Mouse (Mus musculus) hindbrain, embryonic 11.5 days (tissue): ENCODE results near the gene Aunip. TPM values are rescaled to one million over a fixed set of nuclear protein-coding genes. Genes with fewer than 3 reads are reported as not detected.

Source experiments
- ATAC-seq: fragments of 200-750 bp; cut with Nextera tagmentation; 2 replicates; pipeline ENCODE4 v1.8.0; 2017; ENCODE audit warnings: mild to moderate bottlenecking, moderate TSS enrichment, moderate library complexity; ENCODE audit not compliant: low FRiP score
- DNase-seq: peaks from one replicate; pipeline ENCODE4 v3.0.0-alpha.2; 2015; ENCODE audit warnings: low spot score
- H3K27ac ChIP-seq: fragments of 300-500 bp; sonication (generic); 2 replicates; pipeline ENCODE4 v1.5.1; 2014; ENCODE audit warnings: mild to moderate bottlenecking, low read depth, low read length
- H3K27me3 ChIP-seq: fragments of 300-500 bp; sonication (generic); 2 replicates; pipeline ENCODE4 v1.6.1; 2014; ENCODE audit warnings: mild to moderate bottlenecking, low read length, moderate library complexity, mixed read lengths; ENCODE audit not compliant: control insufficient read depth, insufficient read depth
- H3K36me3 ChIP-seq: fragments of 300-500 bp; sonication (generic); 2 replicates; pipeline ENCODE4 v1.6.1; 2014; ENCODE audit warnings: mild to moderate bottlenecking, low read length, moderate library complexity, mixed read lengths; ENCODE audit not compliant: control insufficient read depth, insufficient read depth
- H3K4me1 ChIP-seq: fragments of 300-500 bp; sonication (generic); replicated peaks from 2 replicates; pipeline ENCODE4 v1.6.1; 2014; ENCODE audit warnings: low read length, mixed read lengths; ENCODE audit not compliant: control insufficient read depth, insufficient read depth
- H3K4me2 ChIP-seq: fragments of 300-500 bp; sonication (generic); replicated peaks from 2 replicates; pipeline ENCODE4 v1.6.1; 2014; ENCODE audit warnings: mild to moderate bottlenecking, low read depth, low read length
- H3K4me3 ChIP-seq: fragments of 300-500 bp; sonication (generic); 2 replicates; pipeline ENCODE4 v1.5.1; 2014; ENCODE audit warnings: low read depth, low read length
- H3K9ac ChIP-seq: fragments of 300-500 bp; sonication (generic); 2 replicates; pipeline ENCODE4 v1.6.1; 2014; ENCODE audit warnings: low read depth, low read length
- H3K9me3 ChIP-seq: fragments of 300-500 bp; sonication (generic); 2 replicates; pipeline ENCODE4 v1.6.1; 2016; ENCODE audit warnings: low read length; ENCODE audit not compliant: control insufficient read depth
- WGBS: fragments of 180-500 bp; shearing (Covaris S2); extraction: QIAGEN DNeasy Blood & Tissue Kit; methylation state at CpG from one replicate; pipeline ENCODE4 v1.1.7; 2014; 5-methylcytosine and 5-hydroxymethylcytosine counted together
- polyA plus RNA-seq: library from polyadenylated mRNA; unstranded; fragments of >200 nt; fragmentation: Nextera tagmentation; extraction: Ambion mirVana; gene quantifications from 2 replicates; pipeline ENCODE4 v1.2.1, GENCODE M21; 2014

Gene Aunip
- polyA plus RNA-seq, 1 experiment from 2014 or later: 4.4 TPM

DNA sequence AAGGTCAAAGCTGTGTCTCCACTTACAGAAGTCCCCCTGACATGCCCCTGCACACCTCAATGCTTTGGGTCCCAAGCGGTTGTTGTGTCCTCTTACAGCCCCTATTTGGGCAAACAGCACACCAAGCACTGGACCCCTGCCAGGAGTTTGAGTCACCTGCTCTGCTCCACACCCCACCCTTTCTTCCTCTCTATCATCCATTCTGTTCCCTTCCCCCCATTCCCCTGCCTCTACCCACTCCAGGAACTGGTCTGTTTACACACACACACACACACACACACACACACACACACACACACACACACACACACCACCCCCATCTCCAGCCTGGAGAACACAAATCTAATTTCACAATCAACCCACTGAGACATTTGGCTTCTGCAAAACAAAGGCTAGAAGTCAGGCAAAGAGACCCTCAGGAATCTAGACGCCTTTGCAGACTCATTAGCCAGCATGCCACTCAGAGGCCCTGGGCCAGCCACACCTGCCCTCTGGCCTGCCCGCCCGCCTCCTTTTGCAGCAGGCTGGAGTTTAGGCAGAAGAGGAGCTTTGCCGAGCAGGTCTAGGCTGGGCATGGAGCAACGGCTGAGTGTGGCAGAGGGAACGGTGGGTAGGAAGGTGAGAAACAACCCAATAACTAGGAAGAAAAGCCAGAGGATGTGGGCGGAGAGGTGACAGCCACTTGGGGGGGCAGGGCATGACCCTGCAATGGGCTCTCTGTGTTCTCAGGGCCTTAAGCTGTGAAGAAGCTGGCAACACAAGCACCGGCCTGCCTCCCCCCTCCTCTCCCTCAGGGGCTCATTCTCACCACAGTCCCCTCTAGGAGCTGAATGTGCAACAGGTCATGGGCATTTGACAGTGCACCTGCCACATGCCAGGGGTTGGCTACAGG, 36.3 kb downstream of the Aunip start:
- H3K4me2 ChIP-seq: no peak overlapping the region
- no peaks in the 10 kb centered on the region for H3K27me3 ChIP-seq
- no peak overlapping the region for H3K27ac ChIP-seq
- H3K4me3 ChIP-seq: no peak overlapping the region
- H3K9ac ChIP-seq: no peak overlapping the region
- no peak for DNase-seq
- 69% methylated on average over 9 of the region's 9 CpGs for WGBS
- peaks cover 18% of the 10 kb centered on the region for H3K36me3 ChIP-seq
- ATAC-seq: no peak
- no peaks in the 10 kb centered on the region for H3K4me1 ChIP-seq
- no peaks in the 10 kb centered on the region for H3K9me3 ChIP-seq

DNA sequence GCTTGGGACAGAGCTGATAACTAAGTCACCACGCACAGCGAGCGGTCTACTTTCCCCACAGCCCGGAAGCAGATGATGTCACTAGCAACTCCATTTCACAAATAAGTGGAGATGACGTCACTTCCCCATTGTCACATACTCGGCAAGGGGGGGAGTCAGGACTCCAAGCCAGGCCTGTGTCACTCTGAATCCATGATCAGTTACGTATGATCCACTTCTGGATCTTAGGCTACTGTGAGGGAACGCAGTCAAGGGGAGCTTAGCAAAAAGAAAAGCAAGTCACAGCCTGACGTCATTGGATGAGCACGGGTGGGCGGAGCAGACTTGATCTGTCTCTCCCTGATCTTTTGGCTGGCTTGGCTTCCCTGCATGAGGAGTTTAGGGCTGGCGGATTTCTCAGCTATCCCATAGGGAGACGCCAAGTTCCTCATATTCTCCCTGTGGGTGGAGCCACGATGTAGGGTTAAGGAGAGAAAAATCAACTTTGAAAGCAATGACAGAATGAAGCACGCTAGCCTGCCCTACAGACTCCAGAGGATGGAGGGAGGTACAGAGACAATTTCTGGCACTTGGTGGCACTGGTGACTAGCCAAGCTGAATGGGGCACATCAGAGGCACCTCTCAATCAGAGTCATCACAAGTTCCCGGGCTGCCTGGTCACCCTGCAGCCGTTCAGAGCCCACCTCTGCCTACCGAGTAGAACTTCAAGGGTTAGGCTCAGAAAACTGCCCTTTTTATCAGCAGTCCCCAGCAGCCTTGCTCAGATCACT, 37.6 kb downstream of the Aunip start:
- no peak for DNase-seq
- no peak for ATAC-seq
- Histone ChIP-seq H3K36me3 (peaks cover 12% of the 10 kb centered on the region), H3K4me2 (no peak overlapping the region), H3K27me3 (no peaks in the 10 kb centered on the region), H3K27ac (no peak overlapping the region), H3K9ac (no peak overlapping the region; the same call in 1 of the 2 replicates), H3K4me1 (no peaks in the 10 kb centered on the region; the same call in 1 of the 2 replicates), H3K4me3 (no peak overlapping the region), H3K9me3 (no peaks in the 10 kb centered on the region)
- WGBS: 74% methylated on average over 18 of the region's 18 CpGs

DNA sequence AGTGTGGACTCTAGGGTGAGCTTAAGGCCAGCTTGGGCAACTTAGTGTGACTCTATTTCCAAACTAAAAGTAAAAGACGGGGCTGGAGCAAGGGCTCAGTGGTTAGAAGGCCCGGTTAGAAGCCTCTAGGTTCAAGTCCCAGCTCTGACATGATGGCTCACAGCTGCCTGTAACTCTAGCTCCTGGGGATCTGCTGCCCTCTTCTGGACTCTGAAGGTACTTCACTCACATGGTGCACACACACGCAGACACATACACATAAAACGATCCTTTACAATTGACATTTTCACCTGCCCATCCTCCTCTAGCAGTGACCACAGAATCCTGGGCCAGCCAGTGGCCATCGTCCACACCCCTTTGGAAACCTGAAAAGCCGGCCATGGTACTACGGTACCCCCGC, 39.1 kb downstream of the Aunip start:
- Histone ChIP-seq H3K9me3 (no peaks in the 10 kb centered on the region), H3K27me3 (no peaks in the 10 kb centered on the region), H3K27ac (no peak overlapping the region), H3K36me3 (peaks cover 12% of the 10 kb centered on the region), H3K9ac (no peak overlapping the region), H3K4me1 (no peaks in the 10 kb centered on the region; the same call in 1 of the 2 replicates), H3K4me3 (no peak overlapping the region), H3K4me2 (no peak overlapping the region)
- 99% methylated on average over 8 of the region's 8 CpGs for WGBS
- DNase-seq: no peak
- no peak for ATAC-seq

GRCm38 (mm10) chr4:134551494-134552316, 40.9 kb downstream of the Aunip start, which contains the start of gene Selenon:
Selenon (minus strand) TSS chr4:134552166.
- peak within 1 kb of the TSS; percentile 58 for H3K4me2 ChIP-seq
- ATAC-seq (peak; percentile 75), DNase-seq (peak; percentile 77)
- no peaks in the 10 kb centered on the region for H3K27me3 ChIP-seq
- H3K9me3 ChIP-seq: no peaks in the 10 kb centered on the region
- peak within 1 kb of the TSS; percentile 83 for H3K27ac ChIP-seq
- H3K4me1 ChIP-seq: no peaks in the 10 kb centered on the region; the same call in 1 of the 2 replicates
- WGBS: under 1% methylated on average over 45 of the region's 67 CpGs
- peak within 1 kb of the TSS; percentile 92 for H3K9ac ChIP-seq
- peaks cover 8% of the 10 kb centered on the region; the same call in 1 of the 2 replicates for H3K36me3 ChIP-seq
- H3K4me3 ChIP-seq: peak within 1 kb of the TSS; percentile 56

DNA sequence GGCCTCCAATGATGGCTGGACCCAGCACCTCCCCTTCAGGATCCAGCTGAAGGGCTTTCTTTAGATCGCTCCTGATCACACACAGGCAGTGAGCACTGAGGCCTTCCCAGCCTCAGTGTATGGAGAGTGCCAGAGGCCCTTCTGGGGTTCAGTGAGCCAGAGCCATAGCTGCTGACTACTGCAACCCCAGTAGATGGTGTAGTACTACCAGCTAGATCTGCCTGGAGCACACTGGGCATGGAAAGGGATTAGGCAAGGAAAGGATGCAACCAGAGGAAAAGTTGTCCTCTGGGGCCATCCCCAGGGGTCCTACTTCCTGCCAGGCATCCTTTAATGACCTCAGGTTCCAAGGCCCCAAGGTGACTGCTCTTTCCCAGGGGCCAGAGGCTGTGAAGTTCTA, 42.8 kb downstream of the Aunip start:
- WGBS: 78% methylated on average over 1 of the region's 1 CpGs
- DNase-seq: no peak
- H3K27ac ChIP-seq: no peak overlapping the region

DNA sequence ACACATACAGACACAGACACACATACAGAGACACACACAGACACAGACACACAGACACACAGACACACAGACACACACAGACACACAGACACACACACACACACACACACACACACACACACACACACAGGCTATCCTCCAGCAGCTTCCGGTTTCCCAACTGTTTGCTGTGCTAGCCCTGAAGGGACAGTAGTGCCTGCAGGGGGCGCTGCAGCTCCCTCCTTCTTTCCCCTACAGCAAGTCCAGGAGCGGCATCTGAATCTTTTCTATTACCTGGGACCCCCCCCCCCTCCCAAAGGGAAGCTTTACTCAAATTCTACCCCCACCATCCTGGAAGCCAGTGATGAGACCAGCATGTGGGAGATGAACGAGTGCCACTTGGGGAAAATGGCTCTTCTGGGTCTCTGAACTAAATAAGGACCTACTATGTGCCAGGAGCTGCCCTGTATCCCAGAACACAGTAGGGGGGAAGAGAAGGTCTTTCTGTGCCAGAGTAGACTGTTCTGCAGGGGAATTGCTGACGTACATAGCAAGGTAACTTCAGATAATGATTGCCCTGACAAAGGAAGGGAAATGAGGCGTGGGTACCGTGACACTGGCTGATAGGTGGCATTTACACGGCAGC, 45.3 kb downstream of the Aunip start:
- DNase-seq (peak; percentile 50), ATAC-seq (no peak)
- no peaks in the 10 kb centered on the region for H3K27me3 ChIP-seq
- no peak overlapping the region for H3K9ac ChIP-seq
- no peak overlapping the region for H3K4me3 ChIP-seq
- no peaks in the 10 kb centered on the region for H3K9me3 ChIP-seq
- no peaks in the 10 kb centered on the region for H3K36me3 ChIP-seq
- no peaks in the 10 kb centered on the region; the same call in 1 of the 2 replicates for H3K4me1 ChIP-seq
- H3K27ac ChIP-seq: no peak overlapping the region
- 64% methylated on average over 8 of the region's 8 CpGs for WGBS
- no peak overlapping the region for H3K4me2 ChIP-seq

More for the DNA sequence above, 42.8 kb downstream of the Aunip start:
- H3K4me2 ChIP-seq: no peak overlapping the region
- ATAC-seq: no peak
- no peak overlapping the region for H3K4me3 ChIP-seq
- no peaks in the 10 kb centered on the region for H3K9me3 ChIP-seq
- no peaks in the 10 kb centered on the region for H3K27me3 ChIP-seq
- no peaks in the 10 kb centered on the region; the same call in 1 of the 2 replicates for H3K4me1 ChIP-seq
- no peak overlapping the region for H3K9ac ChIP-seq
- peaks cover 4% of the 10 kb centered on the region; the same call in 1 of the 2 replicates for H3K36me3 ChIP-seq

DNA sequence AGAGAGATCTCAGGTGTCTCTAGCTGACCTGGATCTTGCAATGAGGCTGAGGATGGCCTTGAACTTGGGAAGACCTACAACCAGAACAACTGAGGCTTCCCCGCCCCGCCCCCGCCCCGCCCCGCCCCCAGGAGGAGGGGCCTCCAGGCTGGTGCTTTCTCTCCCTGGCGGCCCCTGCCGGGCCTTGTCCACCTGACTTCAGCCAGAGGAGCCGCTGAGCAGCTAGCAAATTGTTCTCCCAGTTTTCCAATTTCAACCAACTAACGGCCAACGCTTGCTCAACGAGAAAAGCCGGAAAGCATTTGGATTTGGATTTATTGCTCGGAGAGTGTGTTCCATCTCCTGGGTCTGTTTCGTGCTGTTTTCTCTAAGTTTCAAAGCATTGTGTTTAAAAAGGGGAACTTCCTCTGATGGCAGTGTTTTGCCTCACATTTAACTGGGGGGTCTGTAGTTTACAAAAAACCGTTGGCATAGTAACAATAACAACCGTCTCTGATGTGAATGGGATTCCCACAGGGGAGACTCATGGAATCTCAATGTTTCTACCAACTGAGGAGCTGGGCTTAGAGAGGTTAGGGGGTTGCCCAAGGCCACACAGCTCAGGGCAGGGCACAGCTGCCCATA, 46.9 kb downstream of the Aunip start:
- Histone ChIP-seq H3K4me1 (no peaks in the 10 kb centered on the region), H3K27ac (no peak overlapping the region), H3K9ac (no peak overlapping the region), H3K9me3 (no peaks in the 10 kb centered on the region), H3K4me2 (no peak overlapping the region), H3K4me3 (no peak overlapping the region), H3K27me3 (no peaks in the 10 kb centered on the region), H3K36me3 (no peaks in the 10 kb centered on the region)
- DNase-seq (no peak), ATAC-seq (no peak)
- WGBS: 16% methylated on average over 16 of the region's 16 CpGs
